Mouse (Mus musculus) brain, embryonic 14.5 days (tissue): ENCODE data around the gene Ncoa5.

Source experiments
- CTCF ChIP-seq: fragments of 200-500 bp; IDR thresholded peaks from 2 replicates; pipeline ENCODE4 v1.5.1; 2012; ENCODE audit warnings: inconsistent platforms, mild to moderate bottlenecking, moderate library complexity, borderline replicate concordance; ENCODE audit not compliant: insufficient read depth, insufficient read length; ENCODE audit errors: extremely low read depth
- POLR2A ChIP-seq: fragments of 200-500 bp; IDR thresholded peaks from 2 replicates; pipeline ENCODE4 v1.6.1; 2012; ENCODE audit warnings: mild to moderate bottlenecking, inconsistent platforms, borderline replicate concordance; ENCODE audit not compliant: poor library complexity, insufficient read depth, insufficient read length, severe bottlenecking; ENCODE audit errors: extremely low read depth

GRCm38 (mm10) chr2:164956195-164956594, 78.5 kb downstream of the Ncoa5 start:
- TF ChIP-seq CTCF, result no peak
- no peak for TF ChIP-seq POLR2A
